Mouse (Mus musculus) layer of hippocampus, postnatal 25 days (tissue): ENCODE data around the gene Atp6v1g2. TPM values are rescaled to one million over a fixed set of nuclear protein-coding genes. Genes with fewer than 3 reads are reported as not detected.

ENCODE experiments used
- DNase-seq, 2 experiments: peaks; one replicate each; pipeline ENCODE4 v3.0.0; 2022; ENCODE audit warnings: mixed read lengths in 2 of 2, low spot score in 1 of 2; ENCODE audit errors: extremely low spot score in 1 of 2
- microRNA-seq, 2 experiments: library from miRNA; unstranded; fragments of <30 nt; microRNA quantifications; one replicate each; pipeline ENCODE4 v1.2.0; 2021
- total RNA-seq, 2 experiments: library from RNA; stranded (reverse); gene quantifications; 2 replicates each; pipeline ENCODE4 v1.2.3; 2021

The Atp6v1g2 gene
- total RNA-seq, 2 experiments from 2014 or later: 607 to 639 TPM

- no peak for DNase-seq
Measured at GRCm38 (mm10) chr17:35278049-35278448, 44.6 kb downstream of the Atp6v1g2 start.

- no peak for DNase-seq
Measured at GRCm38 (mm10) chr17:35278957-35279688, 45.7 kb downstream of the Atp6v1g2 start.

GRCm38 (mm10) chr17:35280276-35280675 lies 46.8 kb downstream of the Atp6v1g2 start:
- no peak for DNase-seq

- DNase-seq: no peak
Measured at GRCm38 (mm10) chr17:35285431-35285830, 52.0 kb downstream of the Atp6v1g2 start.

Small RNA genes within 50 kb of the gene (microRNA-seq; reads per million reads assigned to microRNA genes)
- 0 reads per million in 2 experiments for gene Mir6973a
- gene Mir6974: 0.37 to 0.60 reads per million in 2 experiments
- 0.92 to 1.00 reads per million in 2 experiments for gene Mir6975
- gene Mir8094: 0 reads per million in 2 experiments

Other genes starting within 250 kb of the Atp6v1g2 start
- gene Vars, start 232.7 kb upstream of the Atp6v1g2 start, total RNA-seq: 10 to 100 TPM; 43.7 to 55.6 TPM
- gene Vwa7, start 217.1 kb upstream of the Atp6v1g2 start, total RNA-seq: under 1 TPM; 0.07 to 0.23 TPM
- 1 to 10 TPM in 1 of 2 experiments, under 1 TPM in 1; 0.64 to 1.1 TPM for gene Sapcd1, start 205.6 kb upstream of the Atp6v1g2 start, total RNA-seq
- under 1 TPM; 0.62 to 0.82 TPM for gene Msh5, start 186.9 kb upstream of the Atp6v1g2 start, total RNA-seq
- 10 to 100 TPM in 1 of 2 experiments, 1 to 10 TPM in 1; 9.7 to 10.1 TPM for gene Clic1, start 183.7 kb upstream of the Atp6v1g2 start, total RNA-seq
- gene Ddah2, start 174.6 kb upstream of the Atp6v1g2 start, total RNA-seq: 10 to 100 TPM; 19.5 to 20.7 TPM
- not detected for gene Ly6g6c, start 168.3 kb upstream of the Atp6v1g2 start, total RNA-seq
- not detected for gene Mpig6b, start 167.5 kb upstream of the Atp6v1g2 start, total RNA-seq
- gene Ly6g6e, start 156.8 kb upstream of the Atp6v1g2 start, total RNA-seq: 1 to 10 TPM; 4.1 to 4.3 TPM
- 1 to 10 TPM in 1 of 2 experiments, under 1 TPM in 1; 0.80 to 1.2 TPM for gene Ly6g6d, start 155.6 kb upstream of the Atp6v1g2 start, total RNA-seq
- gene Ly6g6f, start 148.1 kb upstream of the Atp6v1g2 start, total RNA-seq: not detected
- 10 to 100 TPM; 97.9 to 98.1 TPM for gene Abhd16a, start 144.4 kb upstream of the Atp6v1g2 start, total RNA-seq
- not detected for gene Ly6g5c, start 125.4 kb upstream of the Atp6v1g2 start, total RNA-seq
- under 1 TPM; 0.42 to 0.54 TPM for gene Ly6g5b, start 118.2 kb upstream of the Atp6v1g2 start, total RNA-seq
- gene Gpank1, start 112.2 kb upstream of the Atp6v1g2 start, total RNA-seq: 10 to 100 TPM; 14.2 to 14.4 TPM
- 100 to 1,000 TPM; 179 to 181 TPM for gene Csnk2b, start 111.6 kb upstream of the Atp6v1g2 start, total RNA-seq
- 10 to 100 TPM; 27.0 to 27.3 TPM for gene D17H6S53E, start 107.3 kb upstream of the Atp6v1g2 start, total RNA-seq
- not detected for gene Apom, start 101.6 kb upstream of the Atp6v1g2 start, total RNA-seq
- gene Bag6, start 98.5 kb upstream of the Atp6v1g2 start, total RNA-seq: 100 to 1,000 TPM; 290 to 320 TPM
- 100 to 1,000 TPM; 302 to 353 TPM for gene Prrc2a, start 68.8 kb upstream of the Atp6v1g2 start, total RNA-seq
- gene Aif1, start 57.6 kb upstream of the Atp6v1g2 start, total RNA-seq: 10 to 100 TPM; 10.4 to 10.8 TPM
- gene Lst1, start 45.2 kb upstream of the Atp6v1g2 start, total RNA-seq: 1 to 10 TPM; 8.1 to 8.9 TPM
- under 1 TPM; 0.42 to 0.54 TPM for gene Ltb, start 39.2 kb upstream of the Atp6v1g2 start, total RNA-seq
- not detected for gene Tnf, start 31.7 kb upstream of the Atp6v1g2 start, total RNA-seq
- gene Lta, start 28.3 kb upstream of the Atp6v1g2 start, total RNA-seq: under 1 TPM in 1 of 2 experiments, not detected in 1; 0.20 TPM
- gene Gm16181, start 12.8 kb upstream of the Atp6v1g2 start, total RNA-seq: not detected
- gene Nfkbil1, start 2.1 kb downstream of the Atp6v1g2 start, total RNA-seq: 10 to 100 TPM; 13.7 to 14.8 TPM
- 100 to 1,000 TPM; 213 to 229 TPM for gene Ddx39b, start 8.1 kb downstream of the Atp6v1g2 start, total RNA-seq
- gene H2-D1, start 29.1 kb downstream of the Atp6v1g2 start, total RNA-seq: 10 to 100 TPM; 14.6 to 15.9 TPM
- gene H2-Q1, start 86.7 kb downstream of the Atp6v1g2 start, total RNA-seq: under 1 TPM in 1 of 2 experiments, not detected in 1; 0.42 TPM
- under 1 TPM in 1 of 2 experiments, not detected in 1; 0.44 TPM for gene H2-Q2, start 108.6 kb downstream of the Atp6v1g2 start, total RNA-seq
- 1 to 10 TPM; 1.5 to 1.9 TPM for gene H2-Q4, start 146.0 kb downstream of the Atp6v1g2 start, total RNA-seq
- not detected for gene H2-Q6, start 191.2 kb downstream of the Atp6v1g2 start, total RNA-seq
- under 1 TPM; 0.10 to 0.38 TPM for gene H2-Q7, start 205.5 kb downstream of the Atp6v1g2 start, total RNA-seq
- gene H2-Q10, start 236.4 kb downstream of the Atp6v1g2 start, total RNA-seq: under 1 TPM in 1 of 2 experiments, not detected in 1; 0.09 TPM